Mouse (Mus musculus) liver, adult (tissue): ENCODE measurements around the gene C2cd4a.

Experiments used
- GATA4 ChIP-seq: IDR thresholded peaks from 2 replicates; pipeline ENCODE4 v1.6.1; 2014; ENCODE audit warnings: mild to moderate bottlenecking, low read length; ENCODE audit not compliant: insufficient replicate concordance

Gene C2cd4a

DNA sequence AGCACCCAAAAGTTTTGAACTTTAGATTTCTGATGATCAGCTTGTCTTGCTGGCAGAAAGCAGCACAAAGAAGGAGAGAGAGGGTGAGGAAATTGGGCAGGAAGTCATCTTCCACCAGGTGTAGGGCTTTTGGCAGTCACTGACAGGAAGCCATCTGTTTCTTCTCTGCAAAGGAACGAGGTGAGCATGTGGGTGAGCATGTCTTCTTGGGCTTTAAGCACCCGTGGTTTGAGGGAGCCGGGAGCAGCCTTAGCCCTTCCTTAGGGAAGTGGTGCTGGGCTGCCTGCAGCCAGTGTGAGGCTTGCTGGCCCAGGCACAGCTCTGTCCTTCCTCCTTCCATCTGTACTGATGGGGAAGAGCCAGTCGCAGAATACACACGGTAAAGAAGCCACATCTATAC lies 13.5 kb upstream of the C2cd4a start:
- no peak for TF ChIP-seq GATA4

DNA sequence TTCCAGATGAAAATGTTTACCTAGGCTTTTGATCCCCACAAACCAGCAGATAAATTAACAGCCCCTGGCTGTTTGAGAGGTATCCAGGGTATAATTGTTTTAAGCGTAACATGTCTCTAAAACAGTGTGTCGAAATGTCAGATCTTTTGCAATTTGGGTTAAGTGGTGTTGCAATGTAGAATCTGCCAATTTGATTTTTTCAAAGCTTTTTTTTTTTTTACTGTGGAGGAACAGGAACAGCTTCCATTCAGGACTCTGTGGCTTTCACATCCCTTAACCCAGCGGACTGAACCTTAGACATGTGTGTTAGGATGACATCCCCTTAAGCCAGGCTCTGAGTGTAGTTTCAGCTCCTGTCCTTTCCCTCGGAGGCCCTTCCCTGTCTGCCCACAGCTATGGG lies 12.9 kb upstream of the C2cd4a start:
- no peak for TF ChIP-seq GATA4

DNA sequence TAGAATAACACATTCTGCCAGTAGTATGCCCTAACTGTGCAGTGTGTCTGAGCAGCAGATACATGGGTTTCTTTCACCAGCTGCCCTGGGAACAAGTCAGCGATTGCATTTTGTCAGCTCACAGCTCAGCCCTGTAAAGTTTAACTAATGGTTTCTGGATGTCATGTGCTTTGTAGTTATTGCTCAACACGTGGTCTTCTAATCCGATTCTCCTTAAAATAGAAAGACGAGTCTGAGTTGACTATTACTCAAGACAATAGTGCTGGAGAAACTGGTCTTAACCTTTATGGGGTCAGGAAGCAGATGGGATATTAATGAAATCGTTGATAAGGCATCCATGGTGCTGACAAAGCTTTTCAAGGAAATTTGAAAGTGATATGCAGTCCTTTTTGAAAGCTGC lies 10.7 kb upstream of the C2cd4a start:
- TF ChIP-seq GATA4: peak; percentile 52; the same call in 1 of the 2 replicates

DNA sequence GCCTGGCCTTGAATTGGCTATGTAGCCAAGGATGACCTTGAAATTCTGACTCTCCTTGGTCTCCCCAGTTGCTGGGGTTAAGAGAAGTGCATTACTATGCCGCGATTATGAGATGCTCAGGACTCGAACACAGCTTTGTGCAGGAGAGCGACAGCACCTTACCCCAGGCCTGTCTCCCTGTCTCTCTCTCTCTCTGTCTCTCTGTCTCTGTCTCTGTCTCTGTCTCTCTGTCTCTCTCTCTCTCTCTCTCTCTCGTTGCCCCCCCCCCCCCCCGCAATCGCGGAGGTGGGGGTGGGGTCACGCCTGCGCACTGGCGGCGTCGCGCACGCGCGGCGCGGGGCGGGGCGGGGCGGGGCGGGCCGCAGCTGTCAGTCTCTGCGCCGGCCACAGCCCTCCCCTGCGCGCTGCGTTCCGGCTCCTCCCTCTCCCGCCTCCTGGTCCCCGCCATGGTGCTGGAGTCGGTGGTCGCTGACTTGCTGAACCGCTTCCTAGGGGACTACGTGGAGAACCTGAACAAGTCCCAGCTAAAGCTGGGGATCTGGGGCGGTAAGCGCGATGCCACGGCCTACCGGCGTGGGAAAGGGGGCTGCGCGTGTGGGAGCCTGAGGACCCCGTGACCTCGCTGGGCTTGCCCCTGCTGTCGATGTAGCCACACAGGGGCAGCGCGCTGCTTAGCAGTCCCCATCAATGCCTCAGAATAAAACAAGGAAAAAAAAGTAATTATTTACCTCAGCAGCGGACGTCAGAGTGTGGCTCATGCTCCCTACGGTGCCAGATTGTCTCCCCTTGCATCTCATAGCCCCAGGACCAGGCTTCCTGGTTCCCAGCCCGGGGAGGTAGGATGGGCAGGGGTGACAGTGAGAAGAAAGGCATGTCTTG lies 8.1 kb upstream of the C2cd4a start, which contains the start of gene Vps13c:
Vps13c (plus strand) TSS at position 416 of the 879 bp plus-strand sequence.
- TF ChIP-seq GATA4: no peak

DNA sequence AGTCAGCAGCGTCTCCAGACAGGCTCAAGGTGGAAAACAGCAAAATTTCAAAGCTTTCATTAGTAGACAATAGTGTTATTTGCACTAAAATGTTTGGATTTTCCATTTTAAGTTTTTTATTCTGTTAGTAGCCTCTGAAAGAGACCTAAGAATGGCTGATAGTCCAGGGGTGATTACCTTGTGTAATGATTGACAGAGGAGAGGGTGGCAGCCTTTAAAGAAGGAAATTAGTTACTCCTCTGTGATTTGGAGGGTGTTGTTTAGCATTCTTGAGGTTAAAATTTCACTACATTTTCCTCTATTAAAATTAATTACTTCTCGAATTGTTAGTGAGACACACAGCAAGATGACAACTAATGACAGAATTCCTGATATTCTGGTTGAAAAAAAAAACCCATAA lies 5.2 kb upstream of the C2cd4a start:
- no peak for TF ChIP-seq GATA4

DNA sequence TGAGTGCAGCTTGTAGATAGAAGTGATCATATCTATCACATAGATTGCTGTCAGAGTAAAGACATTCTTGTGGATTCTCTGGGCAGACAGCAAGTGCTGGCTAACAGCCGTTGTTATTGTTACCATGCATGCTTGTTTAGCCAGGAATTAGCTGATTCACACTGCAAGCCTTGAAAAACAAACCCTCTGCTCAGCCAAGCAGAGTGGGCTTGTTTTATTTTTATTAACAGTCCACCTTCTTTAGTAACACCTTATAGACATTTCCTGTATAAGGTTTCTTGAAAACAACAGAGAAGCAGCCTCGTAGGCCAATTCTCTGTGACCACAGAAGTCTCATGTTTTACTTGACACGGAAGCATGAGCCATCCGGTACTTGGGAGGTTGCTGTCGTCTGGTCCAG lies 2.4 kb upstream of the C2cd4a start:
- no peak for TF ChIP-seq GATA4

DNA sequence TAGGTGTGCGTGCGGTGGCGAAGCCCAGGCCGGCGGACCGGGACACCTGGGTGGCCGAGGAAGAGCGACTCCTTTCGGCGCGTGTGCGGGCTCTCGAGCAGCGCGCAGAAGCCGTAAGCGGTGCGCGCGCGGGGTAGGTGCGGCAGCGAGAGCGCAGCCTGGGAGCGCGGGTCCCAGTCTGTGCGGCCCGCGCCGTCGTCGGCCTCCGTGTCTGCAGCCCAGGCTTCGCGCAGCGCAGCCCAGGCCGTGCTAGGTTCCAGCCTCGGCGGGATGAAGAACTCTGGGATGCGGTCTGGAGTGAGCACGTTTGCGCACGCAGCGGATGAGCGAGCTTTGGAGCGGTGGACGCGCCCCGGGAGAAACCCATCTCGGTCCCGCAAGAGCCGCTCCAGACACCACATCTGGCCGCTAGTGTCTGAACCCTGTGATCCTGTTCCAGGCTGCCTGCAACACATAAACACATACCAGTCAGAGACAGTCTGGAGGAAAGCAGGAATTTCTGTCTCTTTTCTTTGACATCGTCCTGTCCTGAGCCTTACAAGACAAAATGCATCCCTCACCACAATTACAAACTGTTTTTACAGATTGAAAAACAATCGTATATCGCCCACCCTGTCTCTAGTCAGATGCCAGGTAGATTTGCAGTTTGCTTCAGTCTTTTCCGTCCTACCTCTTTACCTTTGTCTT lies 628 bp downstream of the C2cd4a start:
- no peak for TF ChIP-seq GATA4

DNA sequence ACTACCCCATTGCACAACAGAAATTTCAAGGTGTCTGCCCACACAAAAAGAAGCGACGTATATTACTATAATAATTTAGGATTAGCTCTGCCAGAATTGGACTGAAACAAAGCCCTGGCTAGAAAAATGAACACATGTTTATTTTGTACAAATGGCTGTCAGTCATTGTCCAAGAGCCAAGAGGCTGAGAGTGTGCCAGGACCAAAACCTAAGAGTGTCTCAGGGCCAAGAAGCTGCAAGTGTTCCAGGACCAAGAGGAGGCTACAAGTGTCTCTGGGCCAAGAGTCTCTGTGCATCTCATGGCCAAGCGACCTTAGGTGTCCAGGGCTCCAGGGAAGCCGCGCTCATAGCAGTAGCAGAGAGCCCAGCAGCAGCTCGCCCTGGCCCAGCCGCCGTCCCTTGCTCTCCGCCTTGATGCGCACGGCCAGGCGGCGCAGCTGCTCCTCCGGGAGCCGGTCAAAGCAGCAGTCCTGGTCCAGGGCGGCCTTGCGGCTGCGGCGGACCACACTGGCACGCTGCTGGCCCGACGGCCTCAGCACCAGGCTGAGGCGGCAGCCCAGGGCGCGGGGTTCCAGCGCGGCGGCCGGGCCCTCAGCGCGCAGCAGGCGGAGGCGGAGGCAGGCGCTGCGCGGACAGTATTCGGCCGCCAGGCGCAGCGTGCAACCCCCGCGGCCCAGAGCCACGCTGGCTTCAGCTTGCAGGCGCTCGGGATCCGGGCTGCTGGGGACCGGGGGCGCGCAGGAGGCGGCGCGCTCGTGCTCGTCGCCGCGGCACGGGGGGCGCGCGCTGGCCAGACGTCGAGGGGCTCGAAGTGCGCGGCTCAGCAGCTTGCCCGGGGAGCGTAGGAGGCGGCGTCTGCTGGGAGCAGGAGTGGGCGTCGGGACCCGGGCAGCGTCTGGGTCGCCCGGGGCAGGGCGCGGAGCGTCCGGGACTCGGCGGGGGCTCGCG lies 1.4 kb downstream of the C2cd4a start:
- no peak for TF ChIP-seq GATA4

DNA sequence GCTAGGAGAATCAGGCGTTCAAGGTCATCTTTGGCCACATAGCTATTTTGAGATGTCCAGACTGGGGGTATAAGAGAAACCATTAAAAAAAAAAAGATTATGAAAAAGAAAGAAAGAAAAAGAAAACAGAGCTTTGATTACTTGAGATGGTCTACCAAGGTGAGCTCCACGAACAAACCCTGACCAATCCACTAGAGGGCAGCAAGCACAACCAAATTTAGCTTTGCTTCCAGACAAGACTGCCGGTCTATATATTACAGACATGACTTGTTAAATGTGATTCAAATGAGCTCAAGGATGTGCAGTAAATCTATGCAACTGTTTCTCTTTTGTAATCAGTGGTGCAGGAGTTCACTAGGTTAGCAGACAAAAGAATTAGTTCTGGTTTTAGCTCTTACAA lies 3.9 kb downstream of the C2cd4a start:
- no peak for TF ChIP-seq GATA4

DNA sequence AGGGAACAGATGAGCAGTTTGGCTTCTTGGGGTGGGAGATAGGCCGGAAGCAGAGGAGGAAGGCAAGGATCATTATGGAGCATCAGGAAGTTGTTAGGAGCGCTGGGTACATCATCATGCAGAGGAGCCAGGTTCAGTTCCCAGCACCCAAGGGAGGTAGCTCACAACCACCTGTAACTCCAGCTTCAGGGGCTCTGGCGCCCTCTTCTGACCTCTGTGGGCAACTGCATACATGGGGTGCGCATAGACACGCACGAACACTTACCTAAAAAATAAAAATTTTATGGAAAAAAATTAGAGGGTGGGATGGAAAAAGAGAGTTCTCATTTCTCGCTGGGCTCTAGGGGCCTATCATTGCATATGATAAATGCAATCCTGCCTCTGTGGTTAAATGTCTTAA lies 6.6 kb downstream of the C2cd4a start:
- no peak for TF ChIP-seq GATA4

DNA sequence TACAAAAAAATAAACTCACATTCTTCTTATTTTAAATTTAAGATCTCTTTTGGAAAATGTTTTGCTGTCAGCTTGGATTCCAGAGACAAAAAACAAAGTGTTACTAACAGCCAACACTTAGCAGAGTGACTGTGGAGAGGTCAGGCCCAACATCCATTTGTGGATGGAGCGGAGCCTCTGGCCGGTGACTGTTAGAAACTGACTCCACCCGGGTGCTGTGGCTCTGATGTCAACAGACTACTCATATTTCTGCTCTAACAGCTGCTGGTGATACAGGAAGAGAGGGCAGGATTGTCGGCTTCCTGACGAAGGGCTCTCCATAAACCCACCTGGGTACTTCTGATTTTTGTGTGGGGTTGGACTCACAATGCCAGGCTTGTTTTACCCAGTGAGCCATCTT lies 9.0 kb downstream of the C2cd4a start:
- TF ChIP-seq GATA4: no peak

DNA sequence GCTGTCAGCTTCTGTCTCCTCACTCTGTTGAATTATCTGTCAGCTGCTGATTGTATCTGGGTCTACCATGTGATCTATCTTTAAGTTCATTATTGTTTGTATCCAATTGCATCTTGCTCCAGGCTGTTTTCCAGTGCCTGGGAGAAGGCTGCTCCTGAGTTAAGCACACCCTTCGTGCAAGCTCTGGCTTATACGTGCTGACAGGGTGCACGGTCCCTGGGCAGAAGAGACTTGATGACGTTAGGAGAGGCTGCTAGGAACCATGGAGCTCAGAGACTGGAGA lies 13.5 kb downstream of the C2cd4a start:
- TF ChIP-seq GATA4: no peak

DNA sequence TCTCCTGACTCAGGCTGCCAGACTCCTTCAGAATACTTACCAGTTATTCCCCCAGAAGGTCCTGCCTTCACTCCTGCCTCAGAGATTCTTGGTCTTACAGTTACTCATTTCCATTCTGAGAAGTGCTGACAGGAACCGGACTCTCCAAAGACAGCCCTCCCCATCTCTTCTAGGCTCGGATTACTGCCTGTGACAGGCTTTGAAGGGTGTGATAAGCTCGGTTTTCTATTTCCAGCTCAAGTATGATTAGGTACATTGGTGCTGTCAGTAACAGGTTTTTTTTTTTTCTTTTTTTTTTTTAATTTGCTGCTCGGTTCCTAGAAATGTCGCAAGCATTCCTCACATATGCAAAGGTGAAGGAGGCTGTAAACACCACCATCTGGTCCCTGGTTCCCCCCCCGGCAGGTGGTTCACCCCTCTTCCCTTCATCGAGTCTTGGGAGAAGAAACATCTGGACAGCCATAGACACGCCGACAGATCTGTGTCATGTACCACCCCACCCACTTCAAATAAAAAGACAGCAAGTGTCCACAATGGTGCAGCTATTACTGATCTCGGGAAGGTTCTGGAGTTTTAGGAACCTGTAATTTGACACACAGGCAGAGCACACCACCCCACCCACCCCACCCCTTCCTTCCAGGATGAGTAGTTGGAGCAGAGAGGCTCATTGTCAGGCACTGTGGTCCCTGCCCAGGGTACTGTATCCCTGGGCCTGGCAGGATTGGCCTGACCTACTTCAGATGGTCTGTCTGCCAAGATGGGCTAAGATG lies 14.0 kb downstream of the C2cd4a start:
- no peak for TF ChIP-seq GATA4

DNA sequence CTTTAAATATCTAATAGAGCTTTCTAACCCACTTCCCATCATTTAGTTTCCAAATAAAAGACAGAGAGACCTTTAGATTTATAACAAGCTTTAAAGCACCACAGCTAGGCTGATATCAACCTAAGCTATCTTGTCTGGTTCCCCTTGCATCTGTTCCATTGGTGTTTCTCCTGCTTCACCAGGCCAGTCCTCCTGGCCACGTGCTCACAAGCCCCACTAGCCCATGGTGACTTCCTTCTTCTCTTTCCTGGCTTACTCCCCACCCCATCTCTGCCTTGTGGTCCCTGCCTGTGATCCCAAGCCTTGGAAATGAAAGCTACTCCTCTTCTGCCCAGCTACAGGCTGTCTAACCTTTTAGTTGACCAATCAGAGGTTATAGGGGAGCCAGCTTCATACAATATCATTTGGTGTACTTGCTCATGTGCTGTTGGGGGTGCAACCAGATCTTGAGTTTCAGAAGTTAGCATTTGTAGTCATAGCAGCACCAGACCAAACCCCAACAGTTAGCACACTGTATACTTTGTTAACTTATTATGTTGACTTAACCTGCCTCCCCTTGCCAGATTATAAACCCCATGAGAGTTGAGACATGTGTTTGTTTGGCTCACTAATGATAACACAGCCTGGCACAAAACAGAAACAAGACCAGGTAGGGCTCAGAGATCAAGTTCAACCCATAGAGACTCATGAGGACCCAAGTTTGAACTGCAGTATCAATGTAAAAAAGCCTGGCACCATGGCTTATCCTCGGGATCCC lies 15.8 kb downstream of the C2cd4a start:
- TF ChIP-seq GATA4: peak; percentile 29; the same call in 1 of the 2 replicates
